Mouse (Mus musculus) spleen, adult 2 months (tissue): ENCODE results near the gene Ldb1. TPM values are rescaled to one million over a fixed set of nuclear protein-coding genes. Genes with fewer than 3 reads are reported as not detected.
A peak's percentile ranks its signal among the peaks of the same experiment; 100 is the strongest.

Experiments
- DNase-seq, 2 experiments: peaks; one replicate each; pipeline versions ENCODE4 v3.0.0 to v3.0.0-alpha.2; 2012 to 2021; ENCODE audit warnings: low spot score in 2 of 2, low read depth in 1 of 2
- H3K27ac ChIP-seq: fragments of 200-500 bp; 2 replicates; pipeline ENCODE4 v1.5.1; 2012; ENCODE audit warnings: low read length, inconsistent platforms; ENCODE audit not compliant: insufficient read depth
- H3K27me3 ChIP-seq: fragments of 200-500 bp; 2 replicates; pipeline ENCODE4 v1.6.1; 2012; ENCODE audit warnings: mild to moderate bottlenecking, moderate library complexity, low read length, inconsistent platforms; ENCODE audit not compliant: control insufficient read depth, insufficient read depth
- H3K36me3 ChIP-seq: fragments of 200-500 bp; 2 replicates; pipeline ENCODE4 v1.6.1; 2012; ENCODE audit warnings: mild to moderate bottlenecking, low read length, inconsistent platforms; ENCODE audit not compliant: control insufficient read depth, insufficient read depth
- H3K4me1 ChIP-seq: fragments of 200-500 bp; 2 replicates; pipeline ENCODE4 v1.6.1; 2011; ENCODE audit warnings: inconsistent platforms; ENCODE audit not compliant: control insufficient read depth, insufficient read depth, insufficient read length
- H3K4me3 ChIP-seq: fragments of 200-500 bp; 2 replicates; pipeline ENCODE4 v1.5.1; 2011; ENCODE audit warnings: mild to moderate bottlenecking, inconsistent platforms; ENCODE audit not compliant: insufficient read depth, insufficient read length; ENCODE audit errors: extremely low read depth
- CTCF ChIP-seq: fragments of 200-500 bp; IDR thresholded peaks from 2 replicates; pipeline ENCODE4 v1.5.1; 2011; ENCODE audit warnings: mild to moderate bottlenecking, inconsistent platforms; ENCODE audit not compliant: insufficient read depth, insufficient read length, insufficient replicate concordance; ENCODE audit errors: extremely low read depth
- POLR2A ChIP-seq: fragments of 200-500 bp; IDR thresholded peaks from 2 replicates; pipeline ENCODE4 v1.6.1; 2011; ENCODE audit warnings: low read depth, low read length, inconsistent platforms
- WGBS: fragments of 180-500 bp; shearing (Covaris S2); methylation state at CpG from one replicate; pipeline ENCODE4 v1.1.7; 2018; 5-methylcytosine and 5-hydroxymethylcytosine counted together
- polyA plus RNA-seq: library from polyadenylated mRNA; depleted of rRNA; stranded (reverse); fragments of >200 nt; gene quantifications from 2 replicates; pipeline ENCODE4 v1.2.3, GENCODE M21; 2012; rRNA removed

The Ldb1 gene
- 224 and 270 TPM in 2 replicates for polyA plus RNA-seq

- TF ChIP-seq CTCF (no peak), POLR2A (peak; percentile 43)
- H3K4me3 ChIP-seq = peak within 1 kb of the TSS; percentile 81
- peak; percentile 53 to 74 for DNase-seq
- under 1% methylated on average over 83 of the region's 84 CpGs for WGBS
- H3K36me3 ChIP-seq = no peaks in the 10 kb centered on the region
- peaks cover 34% of the 10 kb centered on the region; the same call in 1 of the 2 replicates for H3K4me1 ChIP-seq
- H3K27me3 ChIP-seq = no peaks in the 10 kb centered on the region
- peak within 1 kb of the TSS; percentile 94 for H3K27ac ChIP-seq
Observed at GRCm38 (mm10) chr19:46044993-46045695, at the start of gene Ldb1. TSS of gene Ldb1 (minus strand) at chr19:46045214.

GRCm38 (mm10) chr19:46094144-46094543 lies 49.1 kb upstream of the Ldb1 start:
- H3K4me3 ChIP-seq = no peak overlapping the region
- no peak for TF ChIP-seq POLR2A
- no peak for TF ChIP-seq CTCF
- H3K27ac ChIP-seq = no peak overlapping the region
- no peaks in the 10 kb centered on the region for H3K27me3 ChIP-seq
- no peaks in the 10 kb centered on the region for H3K36me3 ChIP-seq
- 98% methylated on average over 2 of the region's 2 CpGs for whole genome bisulfite sequencing
- no peaks in the 10 kb centered on the region for H3K4me1 ChIP-seq
- DNase-seq = no peak

GRCm38 (mm10) chr19:46091641-46092040 lies 46.6 kb upstream of the Ldb1 start:
- WGBS = 90% methylated on average over 4 of the region's 4 CpGs
- DNase-seq = no peak
- H3K4me3 ChIP-seq = no peak overlapping the region
- H3K27ac ChIP-seq = no peak overlapping the region
- H3K4me1 ChIP-seq = no peaks in the 10 kb centered on the region
- H3K27me3 ChIP-seq = no peaks in the 10 kb centered on the region
- H3K36me3 ChIP-seq = no peaks in the 10 kb centered on the region
- TF ChIP-seq POLR2A (no peak), CTCF (no peak)

- Histone ChIP-seq H3K27ac (no peak overlapping the region), H3K4me3 (no peak overlapping the region), H3K4me1 (no peaks in the 10 kb centered on the region), H3K36me3 (peaks cover 17% of the 10 kb centered on the region), H3K27me3 (no peaks in the 10 kb centered on the region)
- TF ChIP-seq CTCF (no peak), POLR2A (no peak)
- WGBS = 90% methylated on average over 7 of the region's 7 CpGs
- no peak for DNase-seq
Observed at GRCm38 (mm10) chr19:46087871-46088270, 42.9 kb upstream of the Ldb1 start.

- no peaks in the 10 kb centered on the region for H3K4me1 ChIP-seq
- H3K4me3 ChIP-seq = no peak overlapping the region
- TF ChIP-seq CTCF = peak; percentile 43; the same call in 1 of the 2 replicates
- no peak for TF ChIP-seq POLR2A
- no peaks in the 10 kb centered on the region for H3K27me3 ChIP-seq
- DNase-seq = peak; percentile 35 to 42
- 43% methylated on average over 3 of the region's 3 CpGs for WGBS
- H3K27ac ChIP-seq = no peak overlapping the region
- H3K36me3 ChIP-seq = peaks cover 33% of the 10 kb centered on the region
Observed at GRCm38 (mm10) chr19:46086337-46086736, 41.3 kb upstream of the Ldb1 start.

GRCm38 (mm10) chr19:46085185-46085584 lies 40.2 kb upstream of the Ldb1 start:
- DNase-seq = no peak
- H3K36me3 ChIP-seq = peaks cover 40% of the 10 kb centered on the region
- H3K27me3 ChIP-seq = no peaks in the 10 kb centered on the region
- H3K27ac ChIP-seq = no peak overlapping the region
- 93% methylated on average over 8 of the region's 8 CpGs for WGBS
- TF ChIP-seq POLR2A (no peak), CTCF (no peak)
- H3K4me1 ChIP-seq = no peaks in the 10 kb centered on the region
- no peak overlapping the region for H3K4me3 ChIP-seq

GRCm38 (mm10) chr19:46078535-46078934 lies 33.5 kb upstream of the Ldb1 start:
- WGBS = 76% methylated on average over 3 of the region's 3 CpGs
- TF ChIP-seq POLR2A = no peak
- no peak for TF ChIP-seq CTCF
- H3K4me3 ChIP-seq = no peak overlapping the region

More at GRCm38 (mm10) chr19:46078535-46078934, 33.5 kb upstream of the Ldb1 start:
- Histone ChIP-seq H3K36me3 (peaks cover 39% of the 10 kb centered on the region), H3K4me1 (peaks cover 6% of the 10 kb centered on the region; the same call in 1 of the 2 replicates), H3K27me3 (no peaks in the 10 kb centered on the region), H3K27ac (no peak overlapping the region)
- no peak for DNase-seq
